Mouse (Mus musculus) limb, embryonic 10.5 days (tissue): Measurements from ENCODE around the gene Trp53i13. TPM values are rescaled to one million over a fixed set of nuclear protein-coding genes. Genes with fewer than 3 reads are reported as not detected.

Source experiments
- DNase-seq: peaks from one replicate; pipeline ENCODE4 v3.0.0-alpha.2; 2017; ENCODE audit warnings: low spot score
- H3K27ac ChIP-seq: fragments of 300-500 bp; sonication (generic); 2 replicates; pipeline ENCODE4 v1.5.1; 2016; ENCODE audit warnings: mild to moderate bottlenecking
- H3K27me3 ChIP-seq: fragments of 300-500 bp; sonication (generic); 2 replicates; pipeline ENCODE4 v1.6.1; 2016; ENCODE audit warnings: low read depth, mild to moderate bottlenecking; ENCODE audit not compliant: poor library complexity, severe bottlenecking
- H3K36me3 ChIP-seq: fragments of 300-500 bp; sonication (generic); 2 replicates; pipeline ENCODE4 v1.6.1; 2016; ENCODE audit warnings: mild to moderate bottlenecking, moderate library complexity
- H3K4me1 ChIP-seq: fragments of 300-500 bp; sonication (generic); 2 replicates; pipeline ENCODE4 v1.6.1; 2016
- H3K4me3 ChIP-seq: fragments of 300-500 bp; sonication (generic); 2 replicates; pipeline ENCODE4 v1.5.1; 2016; ENCODE audit warnings: mild to moderate bottlenecking, moderate library complexity
- H3K9me3 ChIP-seq: fragments of 300-500 bp; sonication (generic); replicated peaks from 2 replicates; pipeline ENCODE4 v1.6.1; 2016; ENCODE audit warnings: mild to moderate bottlenecking
- WGBS: fragments of 180-500 bp; shearing (Covaris S2); methylation state at CpG from one replicate; pipeline ENCODE4 v1.1.7; 2016; 5-methylcytosine and 5-hydroxymethylcytosine counted together
- polyA plus RNA-seq: library from polyadenylated mRNA; unstranded; fragments of >200 nt; fragmentation: Nextera tagmentation; extraction: Ambion mirVana; gene quantifications from 2 replicates; pipeline ENCODE4 v1.2.1, GENCODE M21; 2016

Trp53i13 gene
- polyA plus RNA-seq, 1 experiment from 2014 or later, result 38.7 TPM

- Histone ChIP-seq H3K27me3 (no peaks in the 10 kb centered on the region), H3K4me3 (no peak overlapping the region), H3K36me3 (peaks cover 93% of the 10 kb centered on the region), H3K4me1 (peaks cover 41% of the 10 kb centered on the region), H3K9me3 (no peaks in the 10 kb centered on the region), H3K27ac (no peak overlapping the region)
- DNase-seq, result no peak
- 68% methylated on average over 3 of the region's 3 CpGs for whole genome bisulfite sequencing
Observed at GRCm38 (mm10) chr11:77503511-77503910, 12.3 kb downstream of the Trp53i13 start.

GRCm38 (mm10) chr11:77502481-77502880 is 13.3 kb downstream of the Trp53i13 start:
- no peak overlapping the region for H3K27ac ChIP-seq
- no peaks in the 10 kb centered on the region for H3K27me3 ChIP-seq
- H3K36me3 ChIP-seq, result peaks cover 88% of the 10 kb centered on the region
- WGBS, result 83% methylated on average over 6 of the region's 6 CpGs
- peaks cover 41% of the 10 kb centered on the region for H3K4me1 ChIP-seq
- no peak for DNase-seq
- no peak overlapping the region for H3K4me3 ChIP-seq
- no peaks in the 10 kb centered on the region for H3K9me3 ChIP-seq

- WGBS, result over 99% methylated on average over 4 of the region's 4 CpGs
- Histone ChIP-seq H3K36me3 (peaks cover 87% of the 10 kb centered on the region), H3K27me3 (no peaks in the 10 kb centered on the region), H3K4me1 (peaks cover 44% of the 10 kb centered on the region), H3K27ac (no peak overlapping the region), H3K4me3 (no peak overlapping the region), H3K9me3 (no peaks in the 10 kb centered on the region)
- DNase-seq, result no peak
Observed at GRCm38 (mm10) chr11:77501971-77502370, 13.8 kb downstream of the Trp53i13 start.

GRCm38 (mm10) chr11:77501392-77501791 is 14.4 kb downstream of the Trp53i13 start:
- WGBS, result 38% methylated on average over 5 of the region's 5 CpGs
- no peaks in the 10 kb centered on the region for H3K27me3 ChIP-seq
- no peak overlapping the region for H3K4me3 ChIP-seq
- peaks cover 84% of the 10 kb centered on the region for H3K36me3 ChIP-seq
- DNase-seq, result peak; percentile 76
- H3K27ac ChIP-seq, result no peak overlapping the region; the same call in 1 of the 2 replicates
- H3K9me3 ChIP-seq, result no peaks in the 10 kb centered on the region
- H3K4me1 ChIP-seq, result peaks cover 49% of the 10 kb centered on the region

DNA sequence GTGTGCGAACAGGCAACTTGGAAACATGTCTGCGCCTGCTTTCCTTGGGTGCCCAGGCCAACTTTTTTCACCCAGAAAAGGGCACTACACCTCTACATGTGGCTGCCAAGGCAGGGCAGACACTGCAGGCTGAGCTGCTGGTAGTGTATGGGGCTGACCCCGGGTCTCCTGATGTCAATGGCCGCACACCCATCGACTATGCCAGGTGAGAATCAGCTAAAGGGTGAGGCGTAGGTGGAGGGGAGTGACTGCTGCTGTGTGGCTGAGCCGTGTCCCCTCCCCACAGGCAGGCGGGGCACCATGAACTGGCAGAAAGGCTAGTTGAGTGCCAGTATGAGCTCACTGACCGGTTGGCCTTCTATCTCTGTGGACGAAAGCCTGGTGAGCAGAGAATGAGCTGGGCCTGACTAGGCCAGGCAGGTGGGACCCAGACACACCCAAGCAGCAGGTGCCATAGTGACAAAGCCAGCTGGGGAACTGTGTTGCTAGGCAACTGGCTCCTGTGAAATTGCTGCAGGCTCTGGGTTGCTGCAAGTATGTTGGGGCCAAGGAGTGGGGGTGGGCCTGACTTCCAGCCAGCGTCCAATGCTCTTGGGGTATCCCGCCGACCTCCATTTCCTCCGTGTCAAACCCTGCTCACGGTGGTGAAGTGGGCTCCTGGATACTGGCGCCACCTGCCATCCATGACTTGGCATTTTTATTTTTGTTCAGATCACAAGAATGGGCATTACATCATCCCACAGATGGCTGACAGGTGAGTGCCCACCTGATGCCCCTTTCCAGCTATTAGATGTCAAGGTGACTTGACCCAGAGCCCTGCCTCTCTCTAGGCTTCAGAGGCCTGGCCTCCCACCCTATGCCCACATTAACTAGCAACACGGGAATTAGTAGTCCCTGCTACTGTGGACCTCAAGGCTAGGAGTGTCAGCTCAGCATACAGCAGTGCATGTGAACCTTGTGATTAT is 15.1 kb downstream of the Trp53i13 start:
- Histone ChIP-seq H3K9me3 (no peaks in the 10 kb centered on the region), H3K27ac (no peak overlapping the region; the same call in 1 of the 2 replicates), H3K4me1 (peaks cover 56% of the 10 kb centered on the region), H3K36me3 (peaks cover 82% of the 10 kb centered on the region), H3K27me3 (no peaks in the 10 kb centered on the region), H3K4me3 (no peak overlapping the region)
- WGBS, result 90% methylated on average over 17 of the region's 17 CpGs
- DNase-seq, result no peak

DNA sequence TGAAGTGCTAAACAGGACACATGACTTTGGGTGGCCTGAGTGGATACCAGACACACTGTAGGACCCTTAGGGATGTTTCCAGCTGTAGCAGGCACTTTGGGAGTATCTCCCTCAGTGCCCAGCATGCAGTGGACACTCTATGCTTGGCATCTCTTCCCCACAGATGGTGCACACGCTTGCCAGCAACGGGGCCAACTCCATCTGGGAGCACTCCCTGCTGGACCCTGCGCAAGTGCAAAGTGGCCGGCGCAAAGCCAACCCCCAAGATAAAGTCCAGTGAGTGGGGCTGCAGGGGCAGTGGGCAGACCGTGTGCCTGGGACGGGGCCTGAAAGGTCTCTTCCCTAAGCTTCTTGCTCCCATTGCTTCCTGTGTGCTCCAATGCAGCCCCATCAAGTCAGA is 16.4 kb downstream of the Trp53i13 start:
- H3K9me3 ChIP-seq, result no peaks in the 10 kb centered on the region
- peaks cover 69% of the 10 kb centered on the region for H3K4me1 ChIP-seq
- DNase-seq, result no peak
- 96% methylated on average over 7 of the region's 7 CpGs for WGBS
- H3K4me3 ChIP-seq, result no peak overlapping the region
- H3K36me3 ChIP-seq, result peaks cover 70% of the 10 kb centered on the region
- 0 out of 2 replicates have a peak overlapping the region, but pooled peaks have one; percentile 22 for H3K27ac ChIP-seq
- H3K27me3 ChIP-seq, result no peaks in the 10 kb centered on the region

GRCm38 (mm10) chr11:77498261-77499139 is 17.3 kb downstream of the Trp53i13 start:
- no peak for DNase-seq
- Histone ChIP-seq H3K4me1 (peaks cover 77% of the 10 kb centered on the region), H3K4me3 (peak overlapping the region; percentile 34), H3K27ac (peak overlapping the region; percentile 88), H3K36me3 (peaks cover 61% of the 10 kb centered on the region), H3K27me3 (no peaks in the 10 kb centered on the region), H3K9me3 (no peaks in the 10 kb centered on the region)
- WGBS, result 77% methylated on average over 12 of the region's 12 CpGs

DNA sequence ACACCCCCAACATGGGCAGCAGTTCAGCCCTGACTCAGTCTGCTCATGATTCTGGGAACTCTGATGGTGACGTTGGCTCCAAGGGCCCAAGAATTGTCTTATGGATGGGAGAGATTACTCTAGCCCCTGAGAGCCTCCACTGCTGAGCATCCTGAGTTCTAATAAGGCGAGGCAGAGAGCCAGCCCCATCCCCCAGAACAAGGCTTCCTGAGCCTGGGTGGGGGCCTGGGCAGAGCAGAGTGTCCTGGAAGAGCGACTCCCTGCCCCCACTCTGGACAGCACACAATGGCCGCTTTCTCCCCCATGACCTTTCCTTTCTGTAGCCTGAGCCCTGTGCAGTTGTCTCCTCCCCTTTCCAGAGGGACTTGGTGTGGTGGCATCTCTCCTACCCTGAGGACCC is 17.9 kb downstream of the Trp53i13 start:
- 34% methylated on average over 4 of the region's 4 CpGs for WGBS
- H3K4me1 ChIP-seq, result peaks cover 79% of the 10 kb centered on the region
- H3K27ac ChIP-seq, result peak overlapping the region; percentile 88
- H3K27me3 ChIP-seq, result no peaks in the 10 kb centered on the region
- peak overlapping the region; percentile 34 for H3K4me3 ChIP-seq
- no peak for DNase-seq
- H3K36me3 ChIP-seq, result peaks cover 55% of the 10 kb centered on the region
- no peaks in the 10 kb centered on the region for H3K9me3 ChIP-seq

DNA sequence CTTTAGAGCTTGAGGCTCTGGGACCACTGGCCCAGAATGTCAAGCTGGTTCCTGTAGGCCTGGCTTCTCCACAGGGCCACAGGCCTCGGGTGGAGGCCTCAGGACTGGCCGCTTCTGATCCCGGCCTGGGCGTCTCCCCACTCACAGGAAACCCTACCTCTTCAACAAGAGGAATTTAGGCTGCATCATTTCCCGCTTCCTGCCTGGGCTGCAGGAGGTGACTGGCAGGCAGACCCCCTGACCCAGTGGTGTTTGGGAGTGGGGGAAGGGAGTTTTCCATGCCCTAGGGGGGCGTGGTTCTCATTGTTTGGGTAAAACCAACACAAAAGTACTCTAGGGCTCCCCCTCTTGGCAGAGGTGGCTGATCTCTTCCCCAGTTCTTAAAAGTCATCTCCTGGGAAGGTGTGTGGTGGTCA is 18.4 kb downstream of the Trp53i13 start:
- peaks cover 50% of the 10 kb centered on the region for H3K36me3 ChIP-seq
- peak; percentile 85 for DNase-seq
- H3K27me3 ChIP-seq, result no peaks in the 10 kb centered on the region
- WGBS, result 8% methylated on average over 6 of the region's 6 CpGs
- peak overlapping the region; percentile 88 for H3K27ac ChIP-seq
- H3K4me3 ChIP-seq, result peak overlapping the region; percentile 34
- peaks cover 84% of the 10 kb centered on the region for H3K4me1 ChIP-seq
- no peaks in the 10 kb centered on the region for H3K9me3 ChIP-seq

DNA sequence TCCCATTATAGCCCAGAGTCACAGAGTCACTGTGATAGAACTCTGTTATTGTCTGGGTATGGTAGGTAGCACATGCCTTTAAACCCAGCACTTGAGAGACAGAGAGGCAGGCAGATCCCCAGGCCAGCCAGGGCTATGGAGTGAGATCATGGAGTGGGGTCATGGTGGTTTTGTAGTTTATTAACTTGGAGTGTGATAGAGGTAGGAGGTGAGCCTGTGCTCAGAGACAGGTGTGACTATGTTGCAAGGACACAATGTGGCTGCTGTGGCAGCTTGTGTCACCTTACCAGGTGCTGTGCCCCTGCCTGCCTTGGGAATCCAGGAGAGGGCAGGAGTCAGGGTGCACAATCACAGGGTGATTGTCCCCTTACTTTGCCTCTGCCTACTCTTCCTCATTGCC is 20.3 kb downstream of the Trp53i13 start:
- no peaks in the 10 kb centered on the region for H3K9me3 ChIP-seq
- no peak overlapping the region for H3K27ac ChIP-seq
- peaks cover 32% of the 10 kb centered on the region for H3K36me3 ChIP-seq
- no peak for DNase-seq
- H3K27me3 ChIP-seq, result no peaks in the 10 kb centered on the region
- H3K4me3 ChIP-seq, result peak overlapping the region; percentile 98; the same call in 1 of the 2 replicates
- peaks cover 93% of the 10 kb centered on the region for H3K4me1 ChIP-seq

DNA sequence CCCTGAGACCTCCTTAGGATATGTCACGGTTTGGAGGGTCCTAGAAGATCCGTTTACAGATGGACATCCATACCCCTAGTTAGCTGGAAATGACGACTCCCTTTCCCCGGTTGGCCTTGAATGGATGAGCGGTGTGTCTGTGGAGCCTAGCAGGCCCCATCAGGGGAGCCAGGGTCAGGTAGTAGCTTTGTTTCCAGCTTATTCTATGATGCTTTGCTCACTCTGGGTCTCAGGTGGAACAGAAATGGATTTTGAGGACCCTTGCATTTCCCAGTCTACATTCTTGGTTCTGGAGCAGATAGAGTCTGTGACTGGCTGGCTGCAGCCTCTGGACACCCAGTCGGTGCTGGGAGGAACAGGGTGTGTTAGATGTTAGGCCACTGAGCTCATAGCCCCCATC is 21.0 kb downstream of the Trp53i13 start:
- Histone ChIP-seq H3K27me3 (no peaks in the 10 kb centered on the region), H3K4me1 (peaks cover 93% of the 10 kb centered on the region), H3K9me3 (no peaks in the 10 kb centered on the region), H3K4me3 (peak overlapping the region; percentile 98), H3K27ac (no peak overlapping the region; the same call in 1 of the 2 replicates), H3K36me3 (peaks cover 24% of the 10 kb centered on the region)
- WGBS, result 82% methylated on average over 6 of the region's 6 CpGs
- no peak for DNase-seq

DNA sequence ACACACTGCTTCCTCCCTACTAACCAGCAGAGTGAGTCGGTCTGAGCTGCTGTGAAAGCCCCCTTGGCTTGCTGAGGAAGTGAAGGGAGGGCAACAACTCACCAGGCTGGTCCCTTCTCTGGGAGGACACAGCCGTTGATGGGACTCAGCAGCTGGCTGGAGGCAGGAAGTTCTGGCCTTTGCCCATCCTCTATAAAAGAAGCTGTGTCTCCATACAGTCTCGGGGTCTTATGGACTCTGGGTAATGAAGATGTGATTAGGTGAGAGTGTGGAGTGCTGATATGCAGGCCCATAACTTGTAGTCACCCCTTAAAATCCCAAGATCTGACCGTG is 21.5 kb downstream of the Trp53i13 start:
- H3K27ac ChIP-seq, result peak overlapping the region; percentile 96
- H3K4me1 ChIP-seq, result peaks cover 89% of the 10 kb centered on the region
- 33% methylated on average over 4 of the region's 4 CpGs for WGBS

More for the DNA sequence above, 21.5 kb downstream of the Trp53i13 start:
- Histone ChIP-seq H3K9me3 (no peaks in the 10 kb centered on the region), H3K36me3 (peaks cover 20% of the 10 kb centered on the region), H3K4me3 (peak overlapping the region; percentile 98), H3K27me3 (no peaks in the 10 kb centered on the region)
- no peak for DNase-seq
